Mouse (Mus musculus) heart, adult 2 months (tissue): ENCODE results near the gene Gm21366. TPM values are rescaled to one million over a fixed set of nuclear protein-coding genes. Genes with fewer than 3 reads are reported as not detected.
"Not testable (repeated sequence)": the region's sequence is repeated elsewhere in the genome, so short reads cannot be mapped to it uniquely, and the experiment has no call there.

Experiments used
- DNase-seq, 2 experiments: peaks; one replicate each; pipeline ENCODE4 v3.0.0; 2021
- H3K27ac ChIP-seq: fragments of 200-600 bp; 2 replicates; pipeline ENCODE4 v1.8.1; 2022
- H3K27me3 ChIP-seq: fragments of 200-500 bp; 2 replicates; pipeline ENCODE4 v1.6.1; 2012; ENCODE audit warnings: mild to moderate bottlenecking, low read length, inconsistent platforms, mixed read lengths; ENCODE audit not compliant: control insufficient read depth, insufficient read depth
- H3K36me3 ChIP-seq: fragments of 200-500 bp; 2 replicates; pipeline ENCODE4 v1.6.1; 2012; ENCODE audit warnings: low read length, inconsistent platforms; ENCODE audit not compliant: control insufficient read depth, insufficient read depth
- H3K4me1 ChIP-seq: fragments of 200-500 bp; 2 replicates; pipeline ENCODE4 v1.6.1; 2011; ENCODE audit warnings: low read length; ENCODE audit not compliant: control insufficient read depth, insufficient read depth
- H3K4me3 ChIP-seq: fragments of 200-600 bp; 2 replicates; pipeline ENCODE4 v1.8.1; 2022
- H3K79me2 ChIP-seq: fragments of 200-500 bp; replicated peaks from 2 replicates; pipeline ENCODE4 v1.6.1; 2012; ENCODE audit warnings: mild to moderate bottlenecking, inconsistent platforms, low read length, moderate library complexity, mixed read lengths; ENCODE audit not compliant: control insufficient read depth, insufficient read depth
- H3K9ac ChIP-seq: fragments of 200-500 bp; 2 replicates; pipeline ENCODE4 v1.6.1; 2012; ENCODE audit warnings: low read depth, mild to moderate bottlenecking, control low read depth, inconsistent platforms, low read length, mixed read lengths
- WGBS: fragments of 180-500 bp; shearing (Covaris S2); methylation state at CpG from one replicate; pipeline ENCODE4 v1.1.7; 2018; 5-methylcytosine and 5-hydroxymethylcytosine counted together
- intact Hi-C: fragments of 180-260 bp; cut with DNase I; formaldehyde crosslinking; loops from one replicate; pipeline ENCODE4 v1.15.1; 2025
- long read RNA-seq: library from polyadenylated mRNA; stranded (forward); transcript quantifications from one replicate; pipeline ENCODE4 v2.0.0, GENCODE M21; 2021
- polyA plus RNA-seq: library from polyadenylated mRNA; depleted of rRNA; stranded (reverse); fragments of >200 nt; gene quantifications from 2 replicates; pipeline ENCODE4 v1.2.3, GENCODE M21; 2012; rRNA removed
- total RNA-seq, 2 experiments: library from RNA; stranded (reverse); gene quantifications; 2 replicates each; pipeline ENCODE4 v1.2.3; 2021

Gm21366 gene
- not detected for total RNA-seq
- not detected in 2 replicates for polyA plus RNA-seq
- long read RNA-seq, result 0 reads

GRCm38 (mm10) chrY:22861156-22861555, at the start of gene Gm21366:
Gene Gm21366 (minus strand): TSS chrY:22861256.
- DNase-seq, H3K27me3 ChIP-seq, H3K36me3 ChIP-seq, H3K79me2 ChIP-seq, H3K4me3 ChIP-seq, H3K4me1 ChIP-seq, intact Hi-C loops, H3K27ac ChIP-seq, H3K9ac ChIP-seq: not testable (repeated sequence)
- no CpG with 5 or more reads among the region's 6 CpGs for WGBS
